Mouse (Mus musculus) layer of hippocampus, adult 9-10 months (tissue): ENCODE data around the gene Sbno2.

Experiments
- DNase-seq: peaks from one replicate; pipeline ENCODE4 v3.0.0; 2022; ENCODE audit warnings: low spot score

Sbno2 gene

DNA sequence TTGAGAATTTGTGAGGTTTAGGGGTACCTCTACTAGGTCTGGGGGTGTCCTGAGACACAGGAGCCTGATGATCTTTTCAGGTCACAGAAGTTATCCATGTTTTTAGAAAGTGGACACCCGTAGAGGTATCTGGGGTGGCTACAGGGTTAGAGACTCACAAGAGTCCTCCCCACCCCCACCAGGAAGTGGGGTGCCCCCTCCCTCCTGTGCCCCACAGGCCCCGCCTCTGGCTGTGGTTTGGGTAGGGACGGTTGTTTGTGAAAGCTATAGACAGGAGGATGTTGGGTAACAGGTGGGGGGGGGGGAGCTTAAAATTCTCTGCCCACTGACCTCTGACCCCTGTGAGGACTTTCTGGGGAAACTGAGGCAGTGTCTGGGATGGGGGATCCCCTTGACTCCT, 88.0 kb downstream of the Sbno2 start:
- DNase-seq: no peak

GRCm38 (mm10) chr10:80016931-80017330, 88.4 kb downstream of the Sbno2 start:
- DNase-seq: no peak

DNA sequence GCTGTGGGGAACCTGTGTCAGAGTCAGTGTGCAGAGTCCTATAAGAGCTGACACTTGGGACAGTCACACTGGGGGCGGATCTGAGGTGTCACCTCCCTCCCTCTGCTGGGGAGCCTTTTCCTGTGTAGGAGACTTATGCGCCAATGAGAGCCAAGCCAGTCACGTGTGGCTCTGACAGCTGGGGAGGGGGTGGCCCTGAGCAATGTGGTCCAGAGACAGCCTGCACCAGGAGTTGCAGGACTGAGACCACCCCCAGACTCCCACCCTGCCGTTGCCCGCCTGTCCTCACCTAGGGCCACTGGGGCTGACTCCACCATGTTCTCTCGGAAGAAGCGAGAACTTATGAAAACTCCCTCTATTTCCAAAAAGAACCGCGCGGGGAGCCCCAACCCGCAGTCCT, 88.9 kb downstream of the Sbno2 start, which contains the start of gene Arhgap45:
Arhgap45 (plus strand) TSS at position 143 of the 400 bp plus-strand sequence.
- DNase-seq: no peak

GRCm38 (mm10) chr10:80015583-80015982, 89.8 kb downstream of the Sbno2 start:
- DNase-seq: no peak

DNA sequence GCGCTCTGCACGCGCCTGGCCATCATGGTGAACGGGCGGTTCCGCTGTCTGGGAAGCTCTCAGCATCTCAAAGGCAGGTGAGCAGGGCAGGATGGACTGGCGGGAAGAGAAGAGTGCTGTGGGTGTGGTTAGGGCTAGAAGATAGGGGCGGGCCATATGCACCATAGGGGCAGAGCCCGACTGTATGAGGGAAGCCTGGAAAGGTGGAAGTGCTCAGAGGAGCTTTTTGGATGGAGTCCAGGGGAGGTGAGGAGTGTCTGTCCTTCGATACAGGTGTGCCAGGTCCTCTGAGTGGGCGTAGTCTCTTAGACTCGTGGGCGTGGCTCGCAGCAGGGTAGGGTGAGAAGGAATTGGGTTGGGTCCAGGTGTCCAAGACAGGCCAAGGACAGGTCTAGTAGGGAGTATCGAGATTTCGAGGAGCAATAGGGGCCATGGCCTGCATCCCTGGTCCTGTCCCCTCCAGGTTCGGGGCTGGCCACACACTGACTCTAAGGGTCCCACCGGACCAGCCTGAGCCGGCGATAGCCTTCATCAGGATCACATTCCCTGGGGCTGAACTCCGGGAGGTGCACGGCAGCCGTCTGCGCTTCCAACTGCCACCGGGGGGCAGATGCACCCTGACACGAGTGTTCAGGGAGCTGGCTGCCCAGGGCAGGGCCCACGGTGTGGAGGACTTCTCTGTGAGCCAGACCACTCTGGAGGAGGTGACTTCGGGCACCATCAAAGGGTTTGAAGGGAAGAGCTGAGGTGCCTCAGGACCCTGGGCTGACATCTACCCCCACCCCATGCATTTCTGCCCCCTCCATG, 90.7 kb downstream of the Sbno2 start:
- no peak for DNase-seq

GRCm38 (mm10) chr10:80013609-80014008, 91.8 kb downstream of the Sbno2 start:
- no peak for DNase-seq

DNA sequence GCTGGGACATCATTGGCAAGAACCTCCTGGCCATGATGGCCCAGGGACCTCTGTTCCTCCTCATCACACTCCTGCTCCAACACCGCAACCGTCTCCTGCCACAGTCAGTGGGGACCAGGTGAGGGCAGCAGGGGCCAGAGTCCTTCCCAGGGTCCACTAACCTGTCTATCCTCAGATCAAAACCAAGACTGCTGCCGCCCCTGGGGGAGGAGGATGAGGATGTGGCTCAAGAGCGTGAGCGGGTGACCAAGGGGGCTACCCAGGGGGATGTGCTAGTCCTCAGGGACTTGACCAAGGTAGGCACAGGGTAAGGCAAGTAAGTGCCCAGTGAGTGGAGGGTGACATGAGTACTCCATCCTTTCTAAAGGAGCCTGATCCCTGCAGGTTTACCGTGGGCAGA, 93.6 kb downstream of the Sbno2 start:
- DNase-seq: no peak
